Mouse (Mus musculus) hindlimb bud, embryonic 11.5 days (tissue): ENCODE measurements around the gene Ajuba.
A peak's percentile ranks its signal among the peaks of the same experiment; 100 is the strongest.

Experiments used
- DNase-seq: peaks from one replicate; pipeline ENCODE4 v3.0.0-alpha.2; 2012; ENCODE audit warnings: low read depth, low spot score; ENCODE audit errors: extremely low spot score

Gene Ajuba

GRCm38 (mm10) chr14:54553454-54553974 is 23.8 kb downstream of the Ajuba start:
- DNase-seq = no peak

DNA sequence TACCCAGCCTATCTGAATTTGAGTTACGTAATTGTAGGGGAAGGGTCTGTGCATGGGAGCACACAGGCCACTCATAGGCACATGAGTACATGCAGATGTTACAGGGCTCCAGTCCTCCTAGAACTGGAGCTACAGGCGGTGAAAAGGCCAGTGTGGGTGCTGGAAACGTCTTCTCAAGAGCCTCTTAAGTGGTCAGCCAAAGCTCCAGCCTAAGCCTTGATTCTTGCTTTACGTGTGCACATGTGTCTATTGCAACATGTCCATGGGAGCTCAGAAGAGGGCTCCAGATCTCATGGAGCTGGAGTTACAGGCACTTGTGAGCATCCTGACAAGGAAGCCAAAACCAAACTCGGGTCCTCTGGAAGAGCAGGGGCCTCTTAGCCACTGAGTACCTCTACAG is 32.7 kb downstream of the Ajuba start:
- no peak for DNase-seq

GRCm38 (mm10) chr14:54540771-54541170 is 36.6 kb downstream of the Ajuba start:
- no peak for DNase-seq

DNA sequence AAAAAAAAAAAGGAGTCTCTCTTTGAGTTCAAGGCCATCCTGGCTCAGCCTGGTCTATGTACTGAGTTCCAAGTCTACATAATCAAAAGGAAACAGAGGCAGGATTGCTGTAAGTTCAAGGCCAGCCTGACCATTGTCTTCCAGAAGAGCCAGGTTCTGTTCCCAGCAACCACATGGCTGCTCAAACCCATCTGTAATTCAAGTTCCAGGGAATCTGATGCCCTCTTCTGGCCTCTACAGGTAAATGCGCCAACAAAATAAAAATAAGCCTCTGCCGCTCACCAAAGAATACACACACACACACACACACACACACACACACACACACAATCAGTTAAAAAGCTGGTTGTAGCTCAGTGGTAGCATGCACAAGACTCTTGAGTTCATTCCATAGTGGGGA is 38.8 kb downstream of the Ajuba start:
- DNase-seq = no peak

DNA sequence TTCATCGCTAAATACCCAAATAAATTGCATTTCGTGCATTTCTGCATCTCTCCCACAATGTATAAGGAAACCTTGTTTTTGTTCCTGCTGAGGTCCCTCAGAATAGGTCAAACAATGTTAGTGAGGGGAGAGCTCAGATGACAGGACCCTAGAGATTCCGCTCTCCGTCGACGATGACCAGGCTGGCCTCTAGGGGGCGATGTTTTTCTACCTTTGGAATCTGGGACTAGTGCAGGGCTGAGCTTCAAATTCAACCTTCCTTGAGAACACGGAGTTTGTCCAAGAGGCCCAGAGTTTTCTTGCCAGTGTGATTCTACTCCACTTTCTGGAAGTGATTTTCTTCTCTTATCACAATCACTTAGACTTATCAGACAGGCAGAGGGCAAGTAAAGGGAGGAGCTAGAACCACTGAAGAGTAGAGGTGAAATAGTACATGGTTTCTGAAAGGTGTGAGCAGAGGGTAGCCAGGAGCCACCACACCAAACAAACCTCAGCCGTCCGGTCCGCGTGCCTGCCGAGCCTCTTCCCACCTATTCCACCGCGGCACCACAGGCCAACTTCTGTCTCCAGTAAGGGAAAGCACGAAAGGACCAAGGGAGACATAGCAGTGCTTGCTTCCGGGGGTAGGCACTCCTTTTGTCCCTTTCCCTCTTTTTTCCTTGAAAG is 48.8 kb downstream of the Ajuba start:
- DNase-seq = peak; percentile 90

- DNase-seq = no peak
Measured at GRCm38 (mm10) chr14:54528007-54528393, 49.4 kb downstream of the Ajuba start.

DNA sequence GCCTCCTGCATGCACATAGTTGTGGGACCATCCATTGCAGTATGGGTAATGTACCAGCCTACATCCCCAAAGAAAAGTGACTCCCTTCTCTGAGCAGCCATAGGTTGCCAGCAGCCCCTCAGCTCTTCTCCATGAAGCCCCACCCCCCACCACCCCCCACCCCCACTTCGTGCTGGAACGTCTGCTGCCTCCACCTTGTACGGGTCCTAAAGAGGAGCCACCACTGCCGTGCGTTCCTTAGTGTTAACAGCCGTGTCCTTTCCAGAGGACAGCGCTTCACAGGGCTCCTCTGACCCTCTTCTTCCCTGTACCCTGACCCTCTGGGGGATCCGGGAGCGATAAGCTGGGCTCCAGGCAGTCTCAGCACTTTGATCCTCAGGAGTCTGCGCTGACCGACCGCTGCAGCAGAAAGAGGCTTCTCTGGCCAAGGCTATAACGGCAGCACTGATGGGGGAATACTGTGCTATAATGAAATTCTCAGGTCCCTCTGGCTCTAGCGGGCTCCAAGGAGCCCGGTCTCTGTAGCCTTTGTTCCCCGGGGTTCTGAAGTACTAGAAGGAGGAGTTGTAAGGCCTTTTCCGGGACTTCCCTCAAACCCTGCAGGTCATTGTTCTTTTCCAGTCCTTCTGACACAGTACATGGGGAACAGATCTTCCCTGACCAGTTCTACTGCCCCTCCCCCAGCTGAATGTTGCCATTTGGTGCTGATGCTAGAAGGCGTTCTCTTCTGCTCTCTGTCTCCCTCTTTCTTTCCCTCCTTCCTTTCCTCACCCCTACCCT is 49.9 kb downstream of the Ajuba start:
- DNase-seq = no peak

- no peak for DNase-seq
Measured at GRCm38 (mm10) chr14:54523600-54523999, 53.8 kb downstream of the Ajuba start.
